Mouse (Mus musculus): ENCODE results near the gene Cdh16.

The Cdh16 gene

GRCm38 (mm10) chr8:104613119-104613518 is 11.1 kb downstream of the Cdh16 start:
- DNase-seq (ENCODE audit: low spot score in 2 of 2), result no peak

- DNase-seq (ENCODE audit: low spot score in 2 of 2), result no peak
Measured at GRCm38 (mm10) chr8:104611613-104612012, 12.6 kb downstream of the Cdh16 start.

- DNase-seq (ENCODE audit: low spot score in 2 of 2), result no peak
Measured at GRCm38 (mm10) chr8:104610185-104610766, 13.9 kb downstream of the Cdh16 start.

GRCm38 (mm10) chr8:104609222-104609621 is 15.0 kb downstream of the Cdh16 start:
- DNase-seq (ENCODE audit: low spot score in 2 of 2), result no peak

- DNase-seq (ENCODE audit: low spot score in 2 of 2), result no peak
Measured at GRCm38 (mm10) chr8:104607944-104608343, 16.3 kb downstream of the Cdh16 start.

- DNase-seq (ENCODE audit: low spot score in 2 of 2), result no peak
Measured at GRCm38 (mm10) chr8:104606329-104606728, 17.9 kb downstream of the Cdh16 start.

GRCm38 (mm10) chr8:104603245-104603593 is 21.0 kb downstream of the Cdh16 start:
- no peak for DNase-seq (ENCODE audit: low spot score in 2 of 2)

- peak; percentile 69 to 79 for DNase-seq (ENCODE audit: low spot score in 2 of 2)
Measured at GRCm38 (mm10) chr8:104602468-104603244, 21.5 kb downstream of the Cdh16 start.

- DNase-seq (ENCODE audit: low spot score in 2 of 2), result no peak
Measured at GRCm38 (mm10) chr8:104601941-104602371, 22.2 kb downstream of the Cdh16 start.

GRCm38 (mm10) chr8:104601386-104601785 is 22.8 kb downstream of the Cdh16 start:
- no peak for DNase-seq (ENCODE audit: low spot score in 2 of 2)

- DNase-seq (ENCODE audit: low spot score in 2 of 2), result no peak
Measured at GRCm38 (mm10) chr8:104598496-104598895, 25.7 kb downstream of the Cdh16 start.

GRCm38 (mm10) chr8:104597656-104598055 is 26.5 kb downstream of the Cdh16 start:
- DNase-seq (ENCODE audit: low spot score in 2 of 2), result no peak

GRCm38 (mm10) chr8:104595773-104596536 is 28.2 kb downstream of the Cdh16 start:
- no peak for DNase-seq (ENCODE audit: low spot score in 2 of 2)

- DNase-seq (ENCODE audit: low spot score in 2 of 2), result no peak
Measured at GRCm38 (mm10) chr8:104594611-104595362, 29.4 kb downstream of the Cdh16 start.

GRCm38 (mm10) chr8:104593536-104594325 is 30.5 kb downstream of the Cdh16 start:
- DNase-seq (ENCODE audit: low spot score in 2 of 2), result no peak

- no peak for DNase-seq (ENCODE audit: low spot score in 2 of 2)
Measured at GRCm38 (mm10) chr8:104592566-104592965, 31.6 kb downstream of the Cdh16 start.

GRCm38 (mm10) chr8:104591856-104592255 is 32.3 kb downstream of the Cdh16 start:
- no peak for DNase-seq (ENCODE audit: low spot score in 2 of 2)

- DNase-seq (ENCODE audit: low spot score in 2 of 2), result peak; percentile 89 to 92
Measured at GRCm38 (mm10) chr8:104591133-104591834, 32.9 kb downstream of the Cdh16 start, which contains the start of gene Pdp2. Pdp2 (plus strand) TSS chr8:104591451.

GRCm38 (mm10) chr8:104590284-104590683 is 33.9 kb downstream of the Cdh16 start:
- no peak for DNase-seq (ENCODE audit: low spot score in 2 of 2)

GRCm38 (mm10) chr8:104584522-104584921 is 39.7 kb downstream of the Cdh16 start:
- DNase-seq (ENCODE audit: low spot score in 2 of 2), result no peak
